Mouse (Mus musculus) left cerebral cortex, postnatal 36 days (tissue): ENCODE measurements at regions not wholly inside any gene's neighbourhood (a gene's known extent, or its start where the extent isn't known, plus 50 kb on each side); places are given as distances from the start of the nearest gene placed in this dataset.
A peak's percentile ranks its signal among the peaks of the same experiment; 100 is the strongest.

Experiments used
- DNase-seq, 2 experiments: peaks; one replicate each; pipeline ENCODE4 v3.0.0; 2021 to 2022; ENCODE audit warnings: low spot score in 2 of 2, mixed read lengths in 1 of 2
- intact Hi-C: fragments of 180-260 bp; cut with DNase I; formaldehyde crosslinking; loops from one replicate; pipeline ENCODE4 v1.15.1; 2025

GRCm38 (mm10) chr4:87668314-87668713 is 364.9 kb downstream of the Mllt3 start:
- no peak for DNase-seq
- intact Hi-C loops, result no loop called here

- no peak for DNase-seq
- intact Hi-C loops, result no loop called here
Observed at GRCm38 (mm10) chr4:87667556-87668154, 365.5 kb downstream of the Mllt3 start.

GRCm38 (mm10) chr4:87665149-87665548 is 368.0 kb downstream of the Mllt3 start:
- no peak for DNase-seq
- intact Hi-C loops, result no loop called here

GRCm38 (mm10) chr4:87662876-87663275 is 370.3 kb downstream of the Mllt3 start:
- DNase-seq, result no peak
- intact Hi-C loops, result no loop called here

- intact Hi-C loops, result no loop called here
- no peak for DNase-seq
Observed at GRCm38 (mm10) chr4:87658316-87658715, 374.8 kb downstream of the Mllt3 start.

- no peak for DNase-seq
- intact Hi-C loops, result no loop called here
Observed at GRCm38 (mm10) chr4:87657855-87658254, 375.3 kb downstream of the Mllt3 start.

GRCm38 (mm10) chr4:87653440-87654165 is 379.6 kb downstream of the Mllt3 start:
- DNase-seq, result no peak
- intact Hi-C loops, result no loop called here

GRCm38 (mm10) chr4:87652314-87652934 is 380.7 kb downstream of the Mllt3 start:
- no peak for DNase-seq
- intact Hi-C loops, result no loop called here

- intact Hi-C loops, result no loop called here
- DNase-seq, result no peak
Observed at GRCm38 (mm10) chr4:87651275-87651674, 381.9 kb downstream of the Mllt3 start.

- no peak for DNase-seq
- intact Hi-C loops, result no loop called here
Observed at GRCm38 (mm10) chr4:87650837-87651236, 382.3 kb downstream of the Mllt3 start.

- DNase-seq, result no peak
- intact Hi-C loops, result no loop called here
Observed at GRCm38 (mm10) chr4:87650393-87650792, 382.8 kb downstream of the Mllt3 start.

GRCm38 (mm10) chr4:87648919-87649318 is 384.2 kb downstream of the Mllt3 start:
- no peak for DNase-seq
- intact Hi-C loops, result no loop called here

GRCm38 (mm10) chr4:87647932-87648911 is 384.9 kb downstream of the Mllt3 start:
- intact Hi-C loops, result no loop called here
- peak; percentile 7 to 8 for DNase-seq

GRCm38 (mm10) chr4:87642002-87642401 is 391.2 kb downstream of the Mllt3 start:
- intact Hi-C loops, result no loop called here
- no peak for DNase-seq

GRCm38 (mm10) chr4:87641551-87641950 is 391.6 kb downstream of the Mllt3 start:
- DNase-seq, result no peak
- intact Hi-C loops, result no loop called here

GRCm38 (mm10) chr4:87638380-87638646 is 394.9 kb downstream of the Mllt3 start:
- DNase-seq, result no peak

GRCm38 (mm10) chr4:87637629-87638379 is 395.4 kb downstream of the Mllt3 start:
- DNase-seq, result no peak
- intact Hi-C loops, result no loop called here

More at GRCm38 (mm10) chr4:87638380-87638646, 394.9 kb downstream of the Mllt3 start:
- intact Hi-C loops, result no loop called here

GRCm38 (mm10) chr4:87611116-87611515 is 380.8 kb upstream of the Slc24a2 start:
- DNase-seq, result no peak
- intact Hi-C loops, result no loop called here

- intact Hi-C loops, result no loop called here
Observed at GRCm38 (mm10) chr4:87593644-87594043, 363.4 kb upstream of the Slc24a2 start.

More at GRCm38 (mm10) chr4:87593644-87594043, 363.4 kb upstream of the Slc24a2 start:
- no peak for DNase-seq
